Mouse (Mus musculus): ENCODE measurements around the gene Cog6. TPM values are rescaled to one million over a fixed set of nuclear protein-coding genes. Genes with fewer than 3 reads are reported as not detected.
A peak's percentile ranks its signal among the peaks of the same experiment; 100 is the strongest.

The Cog6 gene
- polyA plus RNA-seq, 1 experiment from 2014 or later, result 39.4 TPM

- peak overlapping the region; percentile 71 for H3K4me3 ChIP-seq
- 31% methylated on average over 9 of the region's 9 CpGs for WGBS
- DNase-seq (ENCODE audit: extremely low spot score, low spot score), result no peak
- no peaks in the 10 kb centered on the region for H3K9me3 ChIP-seq
- H3K27me3 ChIP-seq (ENCODE audit: poor library complexity, severe bottlenecking), result peaks cover 43% of the 10 kb centered on the region
- H3K4me1 ChIP-seq, result peaks cover 30% of the 10 kb centered on the region
- 0 out of 2 replicates have a peak, but pooled peaks cover 3% of the 10 kb centered on the region for H3K36me3 ChIP-seq (replicated peaks)
- H3K27ac ChIP-seq, result peak overlapping the region; percentile 84; the same call in 1 of the 2 replicates
Measured at GRCm38 (mm10) chr3:53042240-53042567, 25.2 kb upstream of the Cog6 start.

- 0 out of 2 replicates have a peak, but pooled peaks cover 3% of the 10 kb centered on the region for H3K36me3 ChIP-seq (replicated peaks)
- H3K4me1 ChIP-seq, result peaks cover 30% of the 10 kb centered on the region
- under 1% methylated on average over 56 of the region's 58 CpGs for WGBS
- H3K27ac ChIP-seq, result peak within 1 kb of the TSS; percentile 84
- H3K27me3 ChIP-seq (ENCODE audit: poor library complexity, severe bottlenecking), result peaks cover 43% of the 10 kb centered on the region
- DNase-seq (ENCODE audit: extremely low spot score, low spot score), result peak; percentile 71
- H3K4me3 ChIP-seq, result peak within 1 kb of the TSS; percentile 71
- no peaks in the 10 kb centered on the region for H3K9me3 ChIP-seq
Measured at GRCm38 (mm10) chr3:53041411-53042239, 24.6 kb upstream of the Cog6 start, which contains the start of gene Lhfp. TSS of gene Lhfp (plus strand) at chr3:53041528.

DNA sequence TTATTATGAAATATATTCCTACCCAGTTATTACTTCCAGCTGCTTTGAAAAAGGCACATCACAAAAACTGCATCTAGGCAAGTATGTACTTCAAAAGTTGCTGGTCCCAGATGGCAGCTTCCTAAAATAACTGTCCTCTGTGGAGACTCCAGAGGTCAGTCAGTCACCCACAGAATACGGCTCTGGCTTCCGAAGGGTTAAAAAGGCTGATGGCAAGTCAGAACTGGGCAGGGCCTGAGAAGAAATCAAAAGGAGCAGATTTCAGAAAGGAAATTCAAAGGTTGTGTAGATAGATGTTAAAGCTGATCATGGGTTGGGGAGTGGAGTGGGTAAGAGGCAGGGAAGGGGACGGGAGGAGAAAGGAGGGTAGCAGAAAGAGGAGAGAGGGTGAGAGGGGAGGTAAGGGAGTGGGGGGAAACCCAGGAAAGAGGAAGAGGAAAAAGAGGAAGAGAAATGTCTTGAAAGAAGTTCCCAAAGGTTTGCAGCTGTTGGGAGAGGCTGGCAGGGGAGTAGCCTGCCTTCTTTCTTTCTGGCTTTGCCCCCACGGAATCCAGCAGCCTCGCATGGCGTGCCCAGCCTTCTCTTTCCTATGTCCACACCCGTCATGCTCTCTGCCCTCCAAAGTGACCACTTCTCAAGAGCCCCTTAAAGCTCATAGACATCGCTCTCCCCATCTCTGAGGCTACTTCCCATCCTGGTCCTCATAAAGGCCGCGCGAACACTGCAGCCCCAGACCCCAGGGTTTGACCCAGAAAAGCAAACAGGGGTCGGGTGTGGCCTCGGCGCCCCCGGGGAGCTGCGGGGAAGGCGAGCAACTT, 23.8 kb upstream of the Cog6 start:
- DNase-seq (ENCODE audit: extremely low spot score, low spot score), result no peak
- 7% methylated on average over 17 of the region's 17 CpGs for WGBS
- H3K36me3 ChIP-seq (replicated peaks), result 0 out of 2 replicates have a peak, but pooled peaks cover 3% of the 10 kb centered on the region
- H3K9me3 ChIP-seq, result no peaks in the 10 kb centered on the region
- peaks cover 30% of the 10 kb centered on the region for H3K4me1 ChIP-seq
- H3K27me3 ChIP-seq (ENCODE audit: poor library complexity, severe bottlenecking), result peaks cover 43% of the 10 kb centered on the region
- H3K4me3 ChIP-seq, result peak overlapping the region; percentile 71
- H3K27ac ChIP-seq, result peak overlapping the region; percentile 84

DNA sequence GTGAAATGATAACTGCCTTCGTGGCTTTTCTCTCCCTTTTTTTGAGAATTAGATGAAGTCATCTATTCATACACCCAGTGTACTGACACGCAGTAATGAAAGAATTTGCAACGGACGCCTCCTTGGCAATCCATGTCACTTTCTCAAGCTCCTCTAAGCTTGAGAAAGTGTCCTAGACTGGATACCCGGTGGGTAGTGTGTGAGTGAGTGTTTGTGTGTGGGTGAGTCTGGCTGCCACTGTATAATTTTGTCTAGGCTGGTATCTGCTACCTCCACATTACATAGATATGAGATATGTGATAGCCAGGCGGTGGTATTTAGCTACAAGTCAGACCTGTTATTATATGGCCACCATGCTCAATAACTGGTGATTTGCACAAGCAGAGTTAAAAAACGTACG, 22.7 kb upstream of the Cog6 start:
- no peak overlapping the region for H3K4me3 ChIP-seq
- DNase-seq (ENCODE audit: extremely low spot score, low spot score), result no peak
- WGBS, result 86% methylated on average over 8 of the region's 8 CpGs
- H3K36me3 ChIP-seq (replicated peaks), result 0 out of 2 replicates have a peak, but pooled peaks cover 3% of the 10 kb centered on the region
- no peak overlapping the region for H3K27ac ChIP-seq
- no peaks in the 10 kb centered on the region for H3K9me3 ChIP-seq
- H3K4me1 ChIP-seq, result peaks cover 28% of the 10 kb centered on the region
- peaks cover 43% of the 10 kb centered on the region for H3K27me3 ChIP-seq (ENCODE audit: poor library complexity, severe bottlenecking)

DNA sequence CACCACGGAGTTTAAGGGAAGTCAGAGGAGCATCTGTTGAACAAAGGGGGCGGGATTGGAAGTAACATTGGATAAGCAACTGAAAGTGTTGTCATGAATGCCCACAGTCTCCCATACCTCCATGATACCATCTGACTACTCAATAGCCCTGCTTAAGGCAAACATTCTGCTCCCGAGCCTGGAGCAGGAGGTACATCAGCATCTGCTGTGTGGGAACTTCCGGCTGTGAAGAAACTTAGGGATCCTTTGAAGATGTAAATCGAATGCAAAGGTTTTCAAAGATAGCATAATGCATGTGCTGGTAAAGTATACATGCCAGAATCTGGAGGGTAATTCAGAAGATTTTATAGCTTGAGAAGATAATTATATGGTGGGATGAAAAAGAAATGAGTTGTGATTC, 21.9 kb upstream of the Cog6 start:
- H3K27ac ChIP-seq, result no peak overlapping the region
- WGBS, result 77% methylated on average over 5 of the region's 5 CpGs
- H3K27me3 ChIP-seq (ENCODE audit: poor library complexity, severe bottlenecking), result peaks cover 43% of the 10 kb centered on the region
- 0 out of 2 replicates have a peak, but pooled peaks cover 3% of the 10 kb centered on the region for H3K36me3 ChIP-seq (replicated peaks)
- peaks cover 26% of the 10 kb centered on the region for H3K4me1 ChIP-seq
- no peak for DNase-seq (ENCODE audit: extremely low spot score, low spot score)
- no peak overlapping the region for H3K4me3 ChIP-seq
- no peaks in the 10 kb centered on the region for H3K9me3 ChIP-seq

GRCm38 (mm10) chr3:53036941-53037340, 19.9 kb upstream of the Cog6 start:
- Histone ChIP-seq H3K4me3 (no peak overlapping the region), H3K9me3 (no peaks in the 10 kb centered on the region), H3K36me3 (replicated peaks) (no peaks in the 10 kb centered on the region), H3K27me3 (ENCODE audit: poor library complexity, severe bottlenecking) (peaks cover 28% of the 10 kb centered on the region), H3K4me1 (peaks cover 16% of the 10 kb centered on the region), H3K27ac (no peak overlapping the region)
- WGBS, result 92% methylated on average over 7 of the region's 7 CpGs
- DNase-seq (ENCODE audit: extremely low spot score, low spot score), result no peak

GRCm38 (mm10) chr3:53036076-53036475, 19.0 kb upstream of the Cog6 start:
- Histone ChIP-seq H3K9me3 (no peaks in the 10 kb centered on the region), H3K4me3 (no peak overlapping the region), H3K4me1 (peaks cover 7% of the 10 kb centered on the region), H3K36me3 (replicated peaks) (no peaks in the 10 kb centered on the region), H3K27me3 (ENCODE audit: poor library complexity, severe bottlenecking) (peaks cover 26% of the 10 kb centered on the region), H3K27ac (no peak overlapping the region)
- 94% methylated on average over 5 of the region's 5 CpGs for WGBS
- no peak for DNase-seq (ENCODE audit: extremely low spot score, low spot score)

DNA sequence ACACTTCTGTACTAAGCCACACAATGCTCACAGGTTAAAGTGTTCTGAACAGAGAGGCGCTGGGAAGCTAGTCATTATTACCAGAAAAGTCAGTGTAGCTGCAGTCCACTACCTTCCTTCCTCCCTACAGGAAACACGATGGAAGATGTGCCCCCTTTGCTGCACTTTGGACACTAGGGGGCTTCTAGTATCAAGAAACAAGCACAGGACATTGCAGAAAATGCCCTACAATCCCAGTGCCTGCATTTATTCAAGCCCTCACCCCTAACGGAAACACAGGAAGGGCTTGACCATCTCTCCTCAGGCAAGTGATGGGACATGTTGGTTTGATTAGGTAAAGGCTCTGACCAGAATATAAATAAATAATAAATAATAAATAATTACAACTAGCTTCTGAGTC, 16.4 kb upstream of the Cog6 start:
- 24% methylated on average over 3 of the region's 3 CpGs for WGBS
- Histone ChIP-seq H3K9me3 (no peaks in the 10 kb centered on the region), H3K4me3 (no peak overlapping the region), H3K4me1 (no peaks in the 10 kb centered on the region), H3K27me3 (ENCODE audit: poor library complexity, severe bottlenecking) (no peaks in the 10 kb centered on the region; the same call in 1 of the 2 replicates), H3K27ac (no peak overlapping the region), H3K36me3 (replicated peaks) (no peaks in the 10 kb centered on the region)
- DNase-seq (ENCODE audit: extremely low spot score, low spot score), result peak; percentile 40

- H3K27me3 ChIP-seq (ENCODE audit: poor library complexity, severe bottlenecking), result no peaks in the 10 kb centered on the region
- no peak for DNase-seq (ENCODE audit: extremely low spot score, low spot score)
- H3K4me3 ChIP-seq, result no peak overlapping the region
- H3K36me3 ChIP-seq (replicated peaks), result no peaks in the 10 kb centered on the region
- WGBS, result 79% methylated on average over 5 of the region's 5 CpGs
- no peaks in the 10 kb centered on the region for H3K4me1 ChIP-seq
- no peaks in the 10 kb centered on the region for H3K9me3 ChIP-seq
- no peak overlapping the region for H3K27ac ChIP-seq
Measured at GRCm38 (mm10) chr3:53032432-53032831, 15.4 kb upstream of the Cog6 start.

DNA sequence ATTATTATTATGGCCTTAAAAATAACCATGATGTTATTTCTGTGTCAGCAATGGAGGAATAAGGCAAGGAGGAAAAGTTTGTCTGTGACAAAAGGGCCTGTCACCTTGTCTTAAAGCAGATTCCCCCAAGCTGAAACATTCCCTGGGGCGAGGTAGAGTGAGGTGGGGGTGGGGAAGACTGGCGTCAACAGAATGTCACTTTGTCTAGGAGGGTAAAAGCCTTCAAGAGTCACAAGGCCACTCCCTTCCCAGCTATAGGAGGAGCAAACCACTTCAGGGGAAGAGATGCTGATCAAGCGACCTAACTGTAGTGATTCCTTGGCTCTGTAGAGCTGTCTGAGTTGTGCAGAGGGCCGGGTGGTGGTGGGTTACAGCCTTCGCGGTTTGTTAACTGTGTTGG, 14.5 kb upstream of the Cog6 start:
- 36% methylated on average over 6 of the region's 6 CpGs for WGBS
- no peaks in the 10 kb centered on the region for H3K9me3 ChIP-seq
- H3K36me3 ChIP-seq (replicated peaks), result no peaks in the 10 kb centered on the region
- H3K4me1 ChIP-seq, result no peaks in the 10 kb centered on the region
- no peak overlapping the region for H3K4me3 ChIP-seq
- DNase-seq (ENCODE audit: extremely low spot score, low spot score), result no peak
- H3K27ac ChIP-seq, result no peak overlapping the region
- no peaks in the 10 kb centered on the region for H3K27me3 ChIP-seq (ENCODE audit: poor library complexity, severe bottlenecking)

DNA sequence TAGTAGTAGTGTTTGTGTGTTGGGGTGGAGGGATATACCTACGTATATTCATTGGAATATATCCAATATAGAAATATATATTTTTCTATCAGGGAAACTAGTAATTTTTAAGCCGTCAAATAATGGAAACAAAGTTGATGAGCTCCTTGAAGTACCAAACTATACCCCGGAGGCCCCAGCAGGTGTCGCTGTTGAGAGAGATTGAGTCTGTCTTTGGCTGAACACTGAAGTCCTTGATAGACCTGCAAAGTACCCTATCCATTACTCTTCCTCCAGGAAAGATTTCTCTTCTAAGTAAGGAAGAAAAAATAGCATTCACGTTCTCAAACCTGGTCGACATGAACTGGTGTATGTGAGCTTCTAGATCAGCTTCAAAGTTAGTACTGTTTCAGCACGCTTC, 12.0 kb upstream of the Cog6 start:
- Histone ChIP-seq H3K27ac (no peak overlapping the region), H3K36me3 (replicated peaks) (no peaks in the 10 kb centered on the region), H3K4me1 (no peaks in the 10 kb centered on the region), H3K4me3 (no peak overlapping the region), H3K27me3 (ENCODE audit: poor library complexity, severe bottlenecking) (no peaks in the 10 kb centered on the region), H3K9me3 (no peaks in the 10 kb centered on the region)
- peak; percentile 55 for DNase-seq (ENCODE audit: extremely low spot score, low spot score)
- WGBS, result 27% methylated on average over 7 of the region's 7 CpGs

GRCm38 (mm10) chr3:53027333-53027732, 10.3 kb upstream of the Cog6 start:
- no peak for DNase-seq (ENCODE audit: extremely low spot score, low spot score)
- no peaks in the 10 kb centered on the region for H3K36me3 ChIP-seq (replicated peaks)
- no peaks in the 10 kb centered on the region for H3K27me3 ChIP-seq (ENCODE audit: poor library complexity, severe bottlenecking)
- H3K9me3 ChIP-seq, result no peaks in the 10 kb centered on the region
- H3K4me3 ChIP-seq, result no peak overlapping the region
- 93% methylated on average over 4 of the region's 4 CpGs for WGBS
- no peak overlapping the region for H3K27ac ChIP-seq
- H3K4me1 ChIP-seq, result no peaks in the 10 kb centered on the region

GRCm38 (mm10) chr3:53007411-53007810, 9.6 kb downstream of the Cog6 start:
- 95% methylated on average over 8 of the region's 8 CpGs for WGBS
- no peak for DNase-seq (ENCODE audit: extremely low spot score, low spot score)
- Histone ChIP-seq H3K36me3 (replicated peaks) (peaks cover 59% of the 10 kb centered on the region), H3K4me3 (no peak overlapping the region), H3K9me3 (no peaks in the 10 kb centered on the region), H3K27ac (no peak overlapping the region), H3K4me1 (no peaks in the 10 kb centered on the region), H3K27me3 (ENCODE audit: poor library complexity, severe bottlenecking) (no peaks in the 10 kb centered on the region)
